Mouse (Mus musculus) forebrain, embryonic 10.5 days (tissue): ENCODE results near the gene Col12a1. TPM values are rescaled to one million over a fixed set of nuclear protein-coding genes. Genes with fewer than 3 reads are reported as not detected.

Experiments
- DNase-seq: peaks from one replicate; pipeline ENCODE4 v3.0.0-alpha.2; 2017; ENCODE audit warnings: low spot score; ENCODE audit errors: extremely low spot score
- H3K27ac ChIP-seq: fragments of 300-500 bp; sonication (generic); 2 replicates; pipeline ENCODE4 v1.5.1; 2016; ENCODE audit warnings: mild to moderate bottlenecking
- H3K27me3 ChIP-seq: fragments of 300-500 bp; sonication (generic); 2 replicates; pipeline ENCODE4 v1.6.1; 2016; ENCODE audit warnings: mild to moderate bottlenecking; ENCODE audit not compliant: poor library complexity, severe bottlenecking
- H3K36me3 ChIP-seq: fragments of 300-500 bp; sonication (generic); replicated peaks from 2 replicates; pipeline ENCODE4 v1.6.1; 2016; ENCODE audit warnings: mild to moderate bottlenecking, moderate library complexity
- H3K4me1 ChIP-seq: fragments of 300-500 bp; sonication (generic); 2 replicates; pipeline ENCODE4 v1.6.1; 2016
- H3K4me3 ChIP-seq: fragments of 300-500 bp; sonication (generic); 2 replicates; pipeline ENCODE4 v1.5.1; 2016; ENCODE audit warnings: mild to moderate bottlenecking, moderate library complexity
- H3K9me3 ChIP-seq: fragments of 300-500 bp; sonication (generic); 2 replicates; pipeline ENCODE4 v1.6.1; 2016; ENCODE audit warnings: mild to moderate bottlenecking, moderate library complexity
- whole genome bisulfite sequencing: fragments of 180-500 bp; shearing (Covaris S2); methylation state at CpG from one replicate; pipeline ENCODE4 v1.1.7; 2016; 5-methylcytosine and 5-hydroxymethylcytosine counted together
- polyA plus RNA-seq: library from polyadenylated mRNA; unstranded; fragments of >200 nt; fragmentation: Nextera tagmentation; extraction: Ambion mirVana; gene quantifications from 2 replicates; pipeline ENCODE4 v1.2.1, GENCODE M21; 2016

Gene Col12a1
- polyA plus RNA-seq, 1 experiment from 2014 or later, result 7.4 TPM

DNA sequence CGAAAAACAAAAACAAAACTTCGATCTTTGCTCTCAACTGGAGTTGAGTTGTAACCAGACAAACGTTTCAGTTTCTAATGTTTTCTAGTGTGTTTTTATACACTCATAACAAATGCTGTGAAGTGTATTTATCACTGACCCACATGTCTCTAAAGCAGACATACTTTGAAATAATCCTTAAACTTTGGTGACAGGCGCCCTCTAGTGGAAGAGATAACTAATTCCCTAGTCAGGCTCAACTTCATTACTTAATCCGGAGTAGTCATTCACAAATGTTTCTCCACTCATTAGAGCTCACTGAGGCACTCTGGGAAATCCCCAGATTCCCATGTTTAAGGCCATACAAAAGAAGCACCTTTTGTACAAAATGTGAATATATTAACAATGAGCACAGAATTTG, 4.5 kb upstream of the Col12a1 start:
- Histone ChIP-seq H3K27me3 (peaks cover 50% of the 10 kb centered on the region), H3K4me3 (no peak overlapping the region), H3K27ac (no peak overlapping the region), H3K36me3 (no peaks in the 10 kb centered on the region), H3K4me1 (peaks cover 27% of the 10 kb centered on the region), H3K9me3 (peaks cover 4% of the 10 kb centered on the region; the same call in 1 of the 2 replicates)
- WGBS, result 36% methylated on average over 5 of the region's 5 CpGs
- no peak for DNase-seq

DNA sequence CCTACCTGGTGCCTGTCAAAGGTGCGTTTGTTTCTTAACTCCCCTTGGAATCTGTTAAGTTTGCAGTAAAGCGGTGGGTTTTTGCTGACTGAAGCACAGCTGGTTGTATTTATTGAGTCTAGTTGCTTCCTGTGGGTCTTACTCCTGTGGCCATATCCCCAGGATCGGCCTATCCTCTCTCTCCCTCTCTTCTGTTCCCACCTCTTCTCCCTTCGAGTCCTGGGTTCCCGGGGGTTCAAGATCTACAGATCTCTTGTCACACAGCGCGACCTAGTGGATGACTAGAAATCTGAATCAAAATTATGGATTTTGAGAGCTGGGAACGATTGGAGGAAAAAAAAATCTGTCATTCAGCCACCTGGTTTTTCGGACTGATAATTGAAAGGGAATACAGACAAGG, 2.4 kb upstream of the Col12a1 start:
- WGBS, result 11% methylated on average over 9 of the region's 9 CpGs
- Histone ChIP-seq H3K9me3 (peaks cover 4% of the 10 kb centered on the region; the same call in 1 of the 2 replicates), H3K4me3 (no peak overlapping the region), H3K36me3 (no peaks in the 10 kb centered on the region), H3K4me1 (peaks cover 46% of the 10 kb centered on the region), H3K27ac (no peak overlapping the region), H3K27me3 (peaks cover 65% of the 10 kb centered on the region)
- DNase-seq, result peak; percentile 63

DNA sequence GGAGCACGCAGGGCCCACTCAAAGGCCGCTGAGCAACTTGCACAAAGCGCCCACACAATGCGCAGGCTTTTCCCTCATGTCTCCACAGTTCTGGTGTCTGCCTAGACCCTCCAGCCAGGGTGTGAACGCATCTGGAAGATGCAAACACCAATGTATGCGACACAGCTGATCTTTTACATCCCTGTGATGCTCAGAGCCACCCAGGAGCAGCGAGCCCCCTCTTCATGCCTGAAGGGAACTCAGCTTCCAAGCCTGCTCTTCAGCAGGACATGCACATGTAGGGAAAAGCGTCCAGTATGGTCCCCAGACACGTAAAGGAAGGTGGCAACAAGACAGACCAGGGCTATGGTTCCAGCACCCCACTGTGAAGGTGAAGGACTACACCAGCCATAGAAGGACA, 1.5 kb upstream of the Col12a1 start:
- H3K4me1 ChIP-seq, result peaks cover 50% of the 10 kb centered on the region
- no peak overlapping the region; the same call in 1 of the 2 replicates for H3K27ac ChIP-seq
- H3K4me3 ChIP-seq, result peak overlapping the region; percentile 65; the same call in 1 of the 2 replicates
- peaks cover 73% of the 10 kb centered on the region for H3K27me3 ChIP-seq
- no peak for DNase-seq
- H3K36me3 ChIP-seq, result no peaks in the 10 kb centered on the region
- H3K9me3 ChIP-seq, result peaks cover 4% of the 10 kb centered on the region; the same call in 1 of the 2 replicates
- WGBS, result 17% methylated on average over 9 of the region's 9 CpGs

DNA sequence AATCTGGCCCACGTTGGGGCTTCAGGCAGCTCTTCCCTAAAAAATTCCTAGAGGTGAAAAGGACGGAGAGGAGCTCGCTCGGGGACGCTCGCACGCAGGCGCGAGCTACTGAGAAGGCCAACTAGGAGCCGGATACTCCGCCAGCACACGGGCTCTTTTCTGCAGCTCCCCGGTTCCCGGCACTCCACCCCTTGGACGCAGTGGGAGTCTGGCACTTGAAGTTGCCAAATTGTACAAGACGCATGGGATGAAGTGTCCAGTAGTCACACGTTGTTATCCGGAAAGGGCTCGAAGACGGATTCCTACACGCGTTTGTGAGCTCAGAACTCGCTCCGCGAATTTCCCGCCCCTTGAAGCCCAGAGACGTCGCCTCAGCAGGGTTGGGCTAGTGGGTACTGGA, 820 bp upstream of the Col12a1 start:
- Histone ChIP-seq H3K27ac (peak overlapping the region; percentile 83), H3K4me1 (peaks cover 57% of the 10 kb centered on the region), H3K9me3 (peaks cover 4% of the 10 kb centered on the region; the same call in 1 of the 2 replicates), H3K4me3 (peak overlapping the region; percentile 65), H3K27me3 (peaks cover 77% of the 10 kb centered on the region), H3K36me3 (no peaks in the 10 kb centered on the region)
- under 1% methylated on average over 28 of the region's 28 CpGs for WGBS
- DNase-seq, result peak; percentile 56

DNA sequence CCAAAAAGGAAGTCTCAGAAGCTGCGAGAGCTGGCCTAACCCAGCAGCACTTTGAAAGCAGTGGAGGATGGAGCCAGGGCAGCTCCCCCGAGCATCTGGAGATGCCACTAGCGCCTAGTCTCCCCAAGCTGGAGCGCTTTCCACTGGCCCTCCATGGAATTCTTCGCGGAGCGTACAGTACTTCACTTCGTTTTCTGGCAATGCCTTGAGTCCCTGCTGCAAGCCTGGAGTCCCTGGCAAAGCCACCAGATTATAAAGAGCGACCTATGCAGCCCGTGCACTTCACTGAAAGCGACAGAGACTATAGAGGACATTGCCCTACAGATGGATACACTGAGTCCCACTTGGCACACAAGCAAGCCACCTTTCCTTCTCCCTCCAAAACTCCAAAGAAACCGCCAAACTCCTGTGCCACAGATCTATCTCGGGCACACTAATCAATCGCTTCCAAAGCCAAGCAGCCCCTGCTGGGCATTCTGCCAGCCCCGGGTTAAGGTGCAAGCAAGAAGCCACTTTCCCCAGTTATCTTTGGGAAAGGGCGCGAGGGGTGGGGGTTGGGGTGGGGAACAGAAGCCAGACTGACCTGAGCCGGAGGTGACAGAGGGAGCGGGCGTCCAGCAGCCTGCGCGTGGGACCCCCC, 675 bp downstream of the Col12a1 start:
- no peaks in the 10 kb centered on the region for H3K36me3 ChIP-seq
- peak overlapping the region; percentile 83 for H3K27ac ChIP-seq
- peaks cover 62% of the 10 kb centered on the region for H3K4me1 ChIP-seq
- DNase-seq, result peak; percentile 49
- 2% methylated on average over 22 of the region's 22 CpGs for WGBS
- peaks cover 89% of the 10 kb centered on the region for H3K27me3 ChIP-seq
- peaks cover 4% of the 10 kb centered on the region; the same call in 1 of the 2 replicates for H3K9me3 ChIP-seq
- H3K4me3 ChIP-seq, result peak overlapping the region; percentile 65

DNA sequence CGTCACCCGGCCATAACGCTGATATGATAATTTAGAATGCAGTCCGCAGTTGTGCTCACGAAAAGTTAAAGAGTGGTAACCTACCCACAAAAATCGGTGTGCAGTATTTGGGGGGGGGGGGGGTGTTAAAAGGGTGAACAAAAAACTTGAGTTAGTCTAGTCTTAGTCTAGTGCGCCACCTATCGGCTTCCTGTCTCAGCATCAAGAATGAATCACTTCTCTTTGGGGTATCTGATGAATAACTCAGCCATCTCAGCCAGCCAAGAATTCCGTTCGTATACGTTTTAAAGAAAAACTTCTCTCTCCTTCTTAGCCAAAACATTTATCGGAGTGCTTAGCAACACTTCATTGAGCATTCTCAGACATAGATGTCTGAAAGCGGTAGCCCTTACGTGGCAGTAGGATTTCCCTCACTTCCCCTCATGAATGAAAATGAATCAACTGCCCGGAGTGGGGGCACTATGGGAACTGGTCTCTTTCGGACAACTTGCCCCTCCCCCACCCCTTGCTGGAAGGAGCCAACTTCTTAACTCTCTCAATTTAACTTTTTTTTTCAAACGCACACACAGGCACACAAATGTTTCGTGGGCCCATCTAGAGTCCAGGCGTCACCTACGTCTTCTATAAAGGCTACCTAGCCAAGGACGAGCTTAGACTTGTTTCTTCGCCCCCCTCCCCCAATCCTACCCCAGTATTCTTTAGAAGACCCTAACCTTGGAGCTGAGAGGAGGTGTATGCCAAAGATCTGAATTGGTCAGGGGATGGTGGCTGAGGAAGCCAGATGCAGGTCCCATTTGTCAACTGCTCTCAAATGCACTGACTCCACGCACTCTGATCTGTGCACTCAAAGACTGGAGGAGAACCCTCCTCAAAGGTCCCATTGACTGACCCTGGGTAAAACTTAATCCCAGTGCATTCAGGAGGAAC, 1.5 kb downstream of the Col12a1 start:
- Histone ChIP-seq H3K36me3 (no peaks in the 10 kb centered on the region), H3K27me3 (peaks cover 86% of the 10 kb centered on the region), H3K27ac (peak overlapping the region; percentile 83), H3K4me1 (peaks cover 62% of the 10 kb centered on the region), H3K4me3 (peak overlapping the region; percentile 65), H3K9me3 (peaks cover 4% of the 10 kb centered on the region; the same call in 1 of the 2 replicates)
- 8% methylated on average over 23 of the region's 23 CpGs for WGBS
- peak; percentile 66 for DNase-seq

DNA sequence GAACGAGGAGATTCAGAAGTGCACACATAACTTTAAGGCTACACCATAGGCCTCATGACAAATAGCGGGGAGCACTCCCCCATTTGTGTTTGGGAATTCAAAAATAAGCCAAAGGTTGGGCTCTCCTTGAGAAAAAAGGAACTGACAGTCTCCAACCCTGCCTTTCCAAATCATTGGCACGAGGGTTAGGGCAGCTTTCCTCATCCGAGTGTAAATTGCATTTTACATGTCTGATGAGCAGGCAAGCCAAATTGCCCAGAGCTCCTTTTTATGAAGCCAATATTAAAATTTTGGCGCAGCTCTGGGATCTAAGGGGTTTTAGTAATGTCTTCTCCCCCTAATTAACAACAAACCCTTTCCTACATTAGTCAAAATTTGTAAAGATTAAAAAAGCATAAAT, 2.1 kb downstream of the Col12a1 start:
- H3K36me3 ChIP-seq, result no peaks in the 10 kb centered on the region
- H3K27me3 ChIP-seq, result peaks cover 79% of the 10 kb centered on the region
- 51% methylated on average over 5 of the region's 5 CpGs for WGBS
- H3K9me3 ChIP-seq, result no peaks in the 10 kb centered on the region
- H3K4me3 ChIP-seq, result peak overlapping the region; percentile 65
- no peak overlapping the region for H3K27ac ChIP-seq
- H3K4me1 ChIP-seq, result peaks cover 62% of the 10 kb centered on the region
- DNase-seq, result no peak

DNA sequence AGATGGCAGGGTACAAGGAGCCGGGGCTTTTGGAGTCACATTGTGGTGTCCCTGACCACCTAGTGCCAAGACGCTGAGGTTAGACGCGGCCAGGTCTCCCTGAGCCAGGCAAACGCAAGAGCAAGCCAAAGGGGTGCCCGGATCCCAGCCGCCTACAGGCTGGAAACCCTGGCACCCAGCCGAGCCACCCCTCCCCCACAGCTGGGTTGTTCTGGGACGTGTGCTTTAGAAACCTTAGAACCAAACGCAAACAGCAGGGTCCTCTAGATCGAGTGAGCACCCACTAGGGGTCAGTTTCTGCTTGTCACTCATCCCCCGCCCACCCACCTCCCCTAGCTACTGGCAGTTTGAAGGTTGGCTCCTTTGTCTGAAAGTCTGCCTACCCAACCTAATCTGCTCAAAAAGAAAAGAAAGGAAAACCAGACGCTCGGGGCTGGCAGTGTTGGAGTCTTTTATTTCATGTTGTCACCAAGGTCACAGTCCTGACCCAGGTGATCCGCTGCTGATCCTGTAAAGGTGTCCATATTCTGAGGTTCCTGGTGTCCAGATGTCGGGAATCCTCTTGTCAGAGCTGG, 4.1 kb downstream of the Col12a1 start:
- H3K27me3 ChIP-seq, result peaks cover 60% of the 10 kb centered on the region
- peak overlapping the region; percentile 41 for H3K4me3 ChIP-seq
- WGBS, result 6% methylated on average over 16 of the region's 16 CpGs
- H3K36me3 ChIP-seq, result no peaks in the 10 kb centered on the region
- H3K4me1 ChIP-seq, result peaks cover 50% of the 10 kb centered on the region
- no peaks in the 10 kb centered on the region for H3K9me3 ChIP-seq
- peak overlapping the region; percentile 66 for H3K27ac ChIP-seq
- DNase-seq, result peak; percentile 31

DNA sequence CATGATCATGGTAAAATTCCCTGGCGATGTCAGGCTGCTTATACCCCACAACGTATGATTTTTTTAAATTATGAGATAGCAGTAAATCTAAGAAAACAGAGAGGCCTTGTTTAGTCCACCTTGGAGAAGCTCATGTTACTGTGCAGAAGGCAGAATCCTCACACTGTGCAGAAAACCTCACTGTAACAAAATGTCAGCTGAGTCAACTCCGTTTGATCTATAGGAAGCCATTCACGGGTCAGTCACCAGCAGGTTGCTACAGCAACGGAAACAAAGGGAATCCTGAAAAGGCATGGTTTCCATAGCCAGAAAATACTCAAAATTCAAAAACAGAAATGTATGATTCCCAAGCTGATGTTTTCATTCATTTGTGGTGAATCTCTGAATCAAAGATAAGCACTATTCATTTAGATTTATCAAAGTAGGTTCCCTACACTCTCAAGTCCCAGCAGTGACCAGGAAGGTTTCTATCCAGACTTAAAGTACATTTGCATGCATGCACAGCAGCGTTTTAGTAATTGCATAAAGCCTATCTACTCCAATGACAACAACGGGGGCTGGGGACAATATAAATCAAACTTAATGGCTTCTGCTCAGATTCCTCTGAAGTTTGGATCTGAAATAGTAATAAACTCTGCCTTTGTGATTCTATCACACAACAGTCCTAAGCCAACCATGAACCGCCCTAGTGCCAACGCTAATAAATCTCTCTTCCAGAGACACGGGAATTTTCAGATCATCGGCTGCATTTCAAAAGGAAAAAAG, 28.7 kb downstream of the Col12a1 start:
- Histone ChIP-seq H3K27me3 (no peaks in the 10 kb centered on the region), H3K9me3 (no peaks in the 10 kb centered on the region), H3K4me3 (no peak overlapping the region), H3K27ac (no peak overlapping the region), H3K36me3 (no peaks in the 10 kb centered on the region), H3K4me1 (peaks cover 15% of the 10 kb centered on the region)
- WGBS, result 77% methylated on average over 11 of the region's 11 CpGs
- DNase-seq, result no peak

DNA sequence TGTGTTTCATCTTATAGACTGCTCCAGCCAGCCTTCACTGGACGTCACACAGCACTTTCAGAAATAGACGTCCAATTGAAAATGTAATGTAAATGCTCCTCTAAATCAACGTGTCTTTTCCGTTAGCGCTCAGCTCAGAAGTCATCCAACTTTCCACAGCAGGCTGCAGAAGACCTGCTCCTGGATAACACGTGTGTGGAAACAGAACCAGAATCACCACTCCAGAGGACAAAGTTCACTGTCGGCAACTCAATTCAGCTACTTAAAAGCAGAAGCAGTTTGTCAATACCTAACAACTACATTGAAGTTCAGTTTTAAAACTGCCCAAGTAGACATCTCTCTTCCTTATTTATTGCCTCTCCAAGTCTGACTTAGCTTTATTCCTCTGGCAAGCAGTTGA, 29.3 kb downstream of the Col12a1 start:
- no peak for DNase-seq
- no peak overlapping the region for H3K27ac ChIP-seq
- no peaks in the 10 kb centered on the region for H3K36me3 ChIP-seq
- WGBS, result 90% methylated on average over 7 of the region's 7 CpGs
- H3K4me3 ChIP-seq, result no peak overlapping the region
- peaks cover 15% of the 10 kb centered on the region for H3K4me1 ChIP-seq
- H3K27me3 ChIP-seq, result no peaks in the 10 kb centered on the region
- no peaks in the 10 kb centered on the region for H3K9me3 ChIP-seq

DNA sequence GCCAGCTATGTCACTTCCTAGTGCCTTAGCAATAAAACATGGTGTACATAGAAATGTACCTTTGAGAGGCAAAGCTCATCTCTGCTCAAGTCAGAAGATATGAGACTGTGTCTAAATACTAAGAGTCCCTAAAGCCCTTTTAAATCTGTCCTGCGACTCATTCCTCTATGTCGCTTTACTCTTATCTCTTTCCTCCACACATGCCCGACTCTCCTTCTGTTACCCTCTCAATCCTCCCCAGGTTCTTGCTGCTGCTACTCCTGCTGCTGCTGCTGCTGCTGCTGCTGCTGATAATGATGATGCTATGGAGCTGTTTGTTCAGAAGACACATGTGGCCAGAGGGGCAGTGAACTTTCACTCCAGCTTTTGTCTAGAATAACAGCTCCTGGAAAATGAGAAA, 31.4 kb downstream of the Col12a1 start:
- 90% methylated on average over 3 of the region's 3 CpGs for WGBS
- Histone ChIP-seq H3K4me3 (no peak overlapping the region), H3K36me3 (no peaks in the 10 kb centered on the region), H3K27ac (no peak overlapping the region), H3K4me1 (peaks cover 15% of the 10 kb centered on the region), H3K27me3 (no peaks in the 10 kb centered on the region), H3K9me3 (no peaks in the 10 kb centered on the region)
- no peak for DNase-seq

DNA sequence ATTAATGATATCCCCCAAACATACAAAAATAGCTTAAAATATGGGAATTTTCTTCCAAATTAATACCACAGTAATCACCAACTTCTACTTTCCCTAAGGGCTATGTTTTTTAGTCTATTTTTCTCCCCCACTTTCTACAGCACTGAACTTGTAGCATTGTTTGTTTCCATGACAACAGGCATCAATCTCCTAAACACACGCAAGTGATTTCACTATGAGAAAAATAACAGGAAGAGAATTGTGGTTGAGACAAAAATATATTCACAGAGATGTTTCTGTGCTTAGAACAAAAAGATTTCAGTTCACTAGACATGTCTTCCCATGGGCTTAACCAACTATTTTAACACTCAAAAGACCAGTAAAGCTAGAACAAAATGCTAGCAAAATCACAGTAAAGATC, 32.6 kb downstream of the Col12a1 start:
- 76% methylated on average over 1 of the region's 1 CpGs for WGBS
- H3K36me3 ChIP-seq, result no peaks in the 10 kb centered on the region
- H3K4me1 ChIP-seq, result peaks cover 15% of the 10 kb centered on the region
- DNase-seq, result no peak
- H3K9me3 ChIP-seq, result no peaks in the 10 kb centered on the region
- no peak overlapping the region for H3K27ac ChIP-seq
- H3K27me3 ChIP-seq, result no peaks in the 10 kb centered on the region
- H3K4me3 ChIP-seq, result no peak overlapping the region
